Mouse (Mus musculus): ENCODE measurements around the gene Atp9a. TPM values are rescaled to one million over a fixed set of nuclear protein-coding genes. Genes with fewer than 3 reads are reported as not detected.

The Atp9a gene
- polyA plus RNA-seq (2012; rRNA removed; ENCODE audit: low replicate concordance): 104 and 186 TPM in 2 replicates

DNA sequence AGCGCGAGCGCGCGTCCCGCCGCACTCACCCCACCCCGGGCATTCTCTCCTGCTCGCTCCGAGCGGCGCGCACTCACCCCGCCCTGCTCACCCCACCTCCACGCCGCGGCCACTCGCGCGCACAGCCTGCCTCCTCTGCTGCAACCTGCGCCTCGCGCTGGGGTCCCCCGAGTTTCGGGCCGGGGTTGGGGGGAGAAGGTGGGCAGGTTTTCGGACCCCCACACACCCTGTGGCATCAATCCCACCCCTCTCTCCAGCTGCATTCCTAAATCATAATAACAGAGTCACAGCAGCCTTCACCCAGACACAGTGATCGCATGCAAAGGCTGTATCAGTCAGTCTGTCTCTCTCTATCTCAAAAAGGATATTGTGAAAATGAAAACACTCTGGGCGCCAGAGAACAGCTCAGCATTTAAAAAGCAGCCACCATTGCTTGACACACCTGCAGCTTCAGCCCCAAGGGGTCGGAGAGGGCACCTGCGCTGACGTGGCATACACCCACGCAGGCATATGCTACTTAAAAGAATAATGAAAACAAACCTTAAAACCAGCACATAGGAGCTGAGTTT, at the start of gene Atp9a:
TSS of gene Atp9a (minus strand) at position 351 of the 569 bp plus-strand sequence.

DNA sequence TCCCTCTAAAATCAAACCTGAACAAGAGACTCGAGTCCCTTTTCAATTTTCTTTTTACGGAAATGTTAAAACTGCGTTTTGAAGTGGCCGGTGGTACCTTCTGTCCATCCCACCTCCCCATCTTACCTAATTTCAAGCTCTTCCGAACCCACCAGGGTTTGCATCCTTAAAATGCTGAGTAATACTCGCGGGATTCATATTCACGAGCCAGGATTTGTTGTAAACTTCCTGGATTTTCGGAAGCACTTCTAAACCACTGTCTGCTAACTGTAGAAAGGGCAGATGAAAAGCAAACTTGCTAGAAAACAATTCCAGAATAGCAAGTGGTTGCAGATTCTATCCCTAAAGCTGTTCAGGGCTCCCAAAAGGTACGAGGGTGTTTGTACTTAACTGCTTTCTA, 25.4 kb upstream of the Atp9a start, which contains the start of gene Sall4:
TSS of gene Sall4 (minus strand) at position 362 of the 400 bp plus-strand sequence.

DNA sequence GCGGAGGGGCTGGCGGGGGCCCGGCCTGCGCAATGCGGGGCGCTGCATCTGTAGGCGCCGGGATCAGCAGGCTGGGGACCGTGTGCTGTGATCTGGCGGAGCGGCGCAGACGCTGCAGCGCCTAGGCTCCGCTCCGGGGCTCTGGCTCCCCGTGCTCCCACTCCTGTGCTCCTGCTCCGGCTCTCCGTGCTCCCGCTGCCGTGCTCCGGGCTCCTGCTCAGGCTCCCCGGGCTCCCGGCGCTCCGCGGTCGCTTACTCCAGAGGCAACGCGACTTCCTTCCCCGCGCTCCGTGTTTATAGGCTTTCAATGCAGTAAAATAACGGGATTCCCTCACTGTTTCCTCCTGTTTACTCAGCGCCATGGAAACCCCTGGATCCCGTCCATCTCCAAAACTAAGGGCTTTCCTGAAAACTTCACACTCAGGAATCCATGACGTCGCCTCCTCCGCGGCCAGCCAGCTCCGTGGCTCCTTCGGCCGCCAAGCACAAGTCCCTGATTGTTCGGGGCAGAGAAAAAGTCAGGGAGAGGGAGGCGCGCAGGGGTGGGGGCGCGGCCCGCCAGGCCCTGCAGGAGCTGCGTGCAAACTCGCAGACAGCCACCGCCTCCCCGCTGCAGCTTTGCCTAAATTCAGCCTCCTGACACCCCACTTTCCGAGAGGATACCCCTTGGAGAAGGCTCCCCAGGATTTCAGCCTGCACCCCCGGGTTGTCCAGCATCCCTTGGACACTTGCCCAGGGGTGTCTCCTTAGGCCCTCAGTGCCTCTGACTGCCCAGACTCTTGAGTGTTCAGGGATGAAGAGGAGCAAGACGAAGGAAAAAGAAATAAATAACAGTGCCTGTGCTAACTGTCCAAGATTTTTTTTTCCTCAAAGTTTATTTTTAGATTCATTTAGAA, 140.5 kb downstream of the Atp9a start, which contains the start of gene Nfatc2:
TSS of gene Nfatc2 (minus strand) at position 167 of the 896 bp plus-strand sequence.

Other genes with a start within 250 kb of the Atp9a start
- gene Nfatc2, start 140.8 kb downstream of the Atp9a start, polyA plus RNA-seq (2012; rRNA removed; ENCODE audit: low replicate concordance): 1.7 and 3.4 TPM in 2 replicates
- gene Sall4, start 25.5 kb upstream of the Atp9a start, polyA plus RNA-seq (2012; rRNA removed; ENCODE audit: low replicate concordance): 0.11 TPM in 1 of 2 replicates, not detected in the other
- gene Zfp64, start 213.2 kb upstream of the Atp9a start, polyA plus RNA-seq (2012; rRNA removed; ENCODE audit: low replicate concordance): 19.2 and 26.6 TPM in 2 replicates